Mouse (Mus musculus) liver, embryonic 12.5 days (tissue): ENCODE results near the gene Crtc3. TPM values are rescaled to one million over a fixed set of nuclear protein-coding genes. Genes with fewer than 3 reads are reported as not detected.

Experiments used
- ATAC-seq: fragments of 200-750 bp; cut with Nextera tagmentation; 2 replicates; pipeline ENCODE4 v1.8.0; 2017; ENCODE audit warnings: moderate number of reproducible peaks, mild to moderate bottlenecking, moderate library complexity
- H3K27ac ChIP-seq: fragments of 300-500 bp; sonication (generic); 2 replicates; pipeline ENCODE4 v1.5.1; 2016; ENCODE audit warnings: mild to moderate bottlenecking
- H3K27me3 ChIP-seq: fragments of 300-500 bp; sonication (generic); replicated peaks from 2 replicates; pipeline ENCODE4 v1.6.1; 2016; ENCODE audit warnings: mild to moderate bottlenecking, moderate library complexity
- H3K36me3 ChIP-seq: fragments of 300-500 bp; sonication (generic); 2 replicates; pipeline ENCODE4 v1.6.1; 2016; ENCODE audit warnings: mild to moderate bottlenecking, moderate library complexity
- H3K4me1 ChIP-seq: fragments of 300-500 bp; sonication (generic); 2 replicates; pipeline ENCODE4 v1.6.1; 2016
- H3K4me2 ChIP-seq: fragments of 300-500 bp; sonication (generic); 2 replicates; pipeline ENCODE4 v1.6.1; 2016; ENCODE audit warnings: mild to moderate bottlenecking, moderate library complexity
- H3K4me3 ChIP-seq: fragments of 300-500 bp; sonication (generic); 2 replicates; pipeline ENCODE4 v1.5.1; 2016; ENCODE audit warnings: mild to moderate bottlenecking, moderate library complexity
- H3K9ac ChIP-seq: fragments of 300-500 bp; sonication (generic); 2 replicates; pipeline ENCODE4 v1.6.1; 2016; ENCODE audit warnings: mild to moderate bottlenecking, moderate library complexity
- H3K9me3 ChIP-seq: fragments of 300-500 bp; sonication (generic); replicated peaks from 2 replicates; pipeline ENCODE4 v1.6.1; 2016; ENCODE audit warnings: mild to moderate bottlenecking, moderate library complexity
- WGBS: fragments of 180-500 bp; shearing (Covaris S2); methylation state at CpG from one replicate; pipeline ENCODE4 v1.1.7; 2016; ENCODE audit not compliant: insufficient replicate concordance; 5-methylcytosine and 5-hydroxymethylcytosine counted together
- polyA plus RNA-seq: library from polyadenylated mRNA; unstranded; fragments of >200 nt; fragmentation: Nextera tagmentation; extraction: Ambion mirVana; gene quantifications from 2 replicates; pipeline ENCODE4 v1.2.1, GENCODE M21; 2016

Crtc3 gene
- polyA plus RNA-seq, 1 experiment from 2014 or later: 7.1 TPM

GRCm38 (mm10) chr7:80636953-80637800, 51.5 kb downstream of the Crtc3 start:
- H3K4me3 ChIP-seq: no peak overlapping the region
- no peak overlapping the region for H3K27ac ChIP-seq
- H3K9me3 ChIP-seq: no peaks in the 10 kb centered on the region
- 58% methylated on average over 9 of the region's 9 CpGs for WGBS
- H3K4me2 ChIP-seq: no peak overlapping the region
- no peak for ATAC-seq
- no peaks in the 10 kb centered on the region for H3K27me3 ChIP-seq
- H3K4me1 ChIP-seq: peaks cover 65% of the 10 kb centered on the region
- no peak overlapping the region for H3K9ac ChIP-seq
- no peaks in the 10 kb centered on the region for H3K36me3 ChIP-seq

- Histone ChIP-seq H3K27ac (no peak overlapping the region), H3K4me1 (peaks cover 62% of the 10 kb centered on the region), H3K4me2 (peak overlapping the region; percentile 3; the same call in 1 of the 2 replicates), H3K9me3 (no peaks in the 10 kb centered on the region), H3K36me3 (no peaks in the 10 kb centered on the region), H3K9ac (no peak overlapping the region), H3K27me3 (no peaks in the 10 kb centered on the region), H3K4me3 (no peak overlapping the region)
- ATAC-seq: peak; percentile 53; the same call in 1 of the 2 replicates
- WGBS: 30% methylated on average over 17 of the region's 17 CpGs
Measured at GRCm38 (mm10) chr7:80636288-80636952, 52.3 kb downstream of the Crtc3 start.

- H3K27me3 ChIP-seq: no peaks in the 10 kb centered on the region
- H3K4me2 ChIP-seq: peak overlapping the region; percentile 3; the same call in 1 of the 2 replicates
- peaks cover 63% of the 10 kb centered on the region for H3K4me1 ChIP-seq
- no peak overlapping the region for H3K9ac ChIP-seq
- no peaks in the 10 kb centered on the region for H3K36me3 ChIP-seq
- no peaks in the 10 kb centered on the region for H3K9me3 ChIP-seq
- ATAC-seq: peak; percentile 53
- WGBS: 17% methylated on average over 5 of the region's 5 CpGs
- H3K4me3 ChIP-seq: no peak overlapping the region
- no peak overlapping the region for H3K27ac ChIP-seq
Measured at GRCm38 (mm10) chr7:80635866-80636265, 52.8 kb downstream of the Crtc3 start.

GRCm38 (mm10) chr7:80634741-80635140, 53.9 kb downstream of the Crtc3 start:
- ATAC-seq: no peak
- Histone ChIP-seq H3K9ac (no peak overlapping the region), H3K27ac (no peak overlapping the region), H3K36me3 (no peaks in the 10 kb centered on the region), H3K4me1 (peaks cover 60% of the 10 kb centered on the region), H3K4me2 (no peak overlapping the region), H3K9me3 (no peaks in the 10 kb centered on the region), H3K4me3 (no peak overlapping the region), H3K27me3 (no peaks in the 10 kb centered on the region)
- WGBS: 50% methylated on average over 9 of the region's 9 CpGs

GRCm38 (mm10) chr7:80633635-80634034, 55.0 kb downstream of the Crtc3 start:
- WGBS: 70% methylated on average over 2 of the region's 2 CpGs
- no peak overlapping the region for H3K27ac ChIP-seq
- H3K36me3 ChIP-seq: no peaks in the 10 kb centered on the region
- no peak overlapping the region for H3K9ac ChIP-seq
- no peak overlapping the region for H3K4me3 ChIP-seq
- H3K27me3 ChIP-seq: no peaks in the 10 kb centered on the region
- peaks cover 69% of the 10 kb centered on the region for H3K4me1 ChIP-seq
- H3K9me3 ChIP-seq: no peaks in the 10 kb centered on the region
- ATAC-seq: no peak
- no peak overlapping the region for H3K4me2 ChIP-seq

GRCm38 (mm10) chr7:80631993-80632392, 56.7 kb downstream of the Crtc3 start:
- 62% methylated on average over 6 of the region's 6 CpGs for WGBS
- no peak for ATAC-seq
- Histone ChIP-seq H3K36me3 (no peaks in the 10 kb centered on the region), H3K4me3 (no peak overlapping the region), H3K27me3 (no peaks in the 10 kb centered on the region), H3K4me2 (no peak overlapping the region), H3K4me1 (peaks cover 64% of the 10 kb centered on the region), H3K9ac (no peak overlapping the region), H3K9me3 (no peaks in the 10 kb centered on the region), H3K27ac (no peak overlapping the region)

GRCm38 (mm10) chr7:80631405-80631804, 57.3 kb downstream of the Crtc3 start:
- Histone ChIP-seq H3K4me3 (no peak overlapping the region), H3K36me3 (no peaks in the 10 kb centered on the region), H3K9ac (no peak overlapping the region), H3K9me3 (no peaks in the 10 kb centered on the region), H3K27ac (no peak overlapping the region), H3K4me1 (peaks cover 58% of the 10 kb centered on the region), H3K4me2 (no peak overlapping the region), H3K27me3 (no peaks in the 10 kb centered on the region)
- ATAC-seq: no peak
- 68% methylated on average over 3 of the region's 3 CpGs for WGBS

- Histone ChIP-seq H3K27ac (peak overlapping the region; percentile 23; the same call in 1 of the 2 replicates), H3K4me3 (0 out of 2 replicates have a peak overlapping the region, but pooled peaks have one; percentile 2), H3K9me3 (no peaks in the 10 kb centered on the region), H3K36me3 (0 out of 2 replicates have a peak, but pooled peaks cover 6% of the 10 kb centered on the region), H3K9ac (no peak overlapping the region), H3K4me1 (peaks cover 38% of the 10 kb centered on the region), H3K27me3 (no peaks in the 10 kb centered on the region), H3K4me2 (peak overlapping the region; percentile 63)
- ATAC-seq: no peak
- 18% methylated on average over 12 of the region's 12 CpGs for WGBS
Measured at GRCm38 (mm10) chr7:80629369-80629768, 59.3 kb downstream of the Crtc3 start.

GRCm38 (mm10) chr7:80628708-80629183, 59.9 kb downstream of the Crtc3 start:
- Histone ChIP-seq H3K27ac (peak overlapping the region; percentile 28; the same call in 1 of the 2 replicates), H3K27me3 (no peaks in the 10 kb centered on the region), H3K36me3 (0 out of 2 replicates have a peak, but pooled peaks cover 6% of the 10 kb centered on the region), H3K9ac (peak overlapping the region; percentile 32; the same call in 1 of the 2 replicates), H3K4me2 (peak overlapping the region; percentile 63), H3K4me1 (peaks cover 37% of the 10 kb centered on the region), H3K9me3 (no peaks in the 10 kb centered on the region), H3K4me3 (peak overlapping the region; percentile 34)
- ATAC-seq: peak; percentile 62
- 10% methylated on average over 8 of the region's 8 CpGs for WGBS

GRCm38 (mm10) chr7:80626943-80627342, 61.7 kb downstream of the Crtc3 start:
- Histone ChIP-seq H3K27me3 (no peaks in the 10 kb centered on the region), H3K4me1 (peaks cover 37% of the 10 kb centered on the region), H3K27ac (no peak overlapping the region), H3K4me3 (no peak overlapping the region), H3K9ac (no peak overlapping the region), H3K36me3 (0 out of 2 replicates have a peak, but pooled peaks cover 6% of the 10 kb centered on the region), H3K4me2 (no peak overlapping the region), H3K9me3 (no peaks in the 10 kb centered on the region)
- WGBS: 65% methylated on average over 5 of the region's 5 CpGs
- ATAC-seq: no peak

GRCm38 (mm10) chr7:80625841-80626240, 62.8 kb downstream of the Crtc3 start:
- Histone ChIP-seq H3K9ac (no peak overlapping the region), H3K4me3 (no peak overlapping the region), H3K36me3 (0 out of 2 replicates have a peak, but pooled peaks cover 6% of the 10 kb centered on the region), H3K9me3 (no peaks in the 10 kb centered on the region), H3K4me1 (peaks cover 27% of the 10 kb centered on the region), H3K27me3 (no peaks in the 10 kb centered on the region), H3K27ac (no peak overlapping the region), H3K4me2 (no peak overlapping the region)
- no peak for ATAC-seq
- 78% methylated on average over 7 of the region's 7 CpGs for WGBS

GRCm38 (mm10) chr7:80623276-80623675, 65.4 kb downstream of the Crtc3 start:
- Histone ChIP-seq H3K9ac (no peak overlapping the region), H3K9me3 (no peaks in the 10 kb centered on the region), H3K4me1 (peaks cover 8% of the 10 kb centered on the region), H3K36me3 (peaks cover 6% of the 10 kb centered on the region; the same call in 1 of the 2 replicates), H3K4me3 (no peak overlapping the region), H3K27ac (no peak overlapping the region), H3K4me2 (no peak overlapping the region), H3K27me3 (no peaks in the 10 kb centered on the region)
- WGBS: 75% methylated on average over 5 of the region's 5 CpGs
- ATAC-seq: no peak
